Mouse (Mus musculus): ENCODE results near the gene Ate1.

DNA sequence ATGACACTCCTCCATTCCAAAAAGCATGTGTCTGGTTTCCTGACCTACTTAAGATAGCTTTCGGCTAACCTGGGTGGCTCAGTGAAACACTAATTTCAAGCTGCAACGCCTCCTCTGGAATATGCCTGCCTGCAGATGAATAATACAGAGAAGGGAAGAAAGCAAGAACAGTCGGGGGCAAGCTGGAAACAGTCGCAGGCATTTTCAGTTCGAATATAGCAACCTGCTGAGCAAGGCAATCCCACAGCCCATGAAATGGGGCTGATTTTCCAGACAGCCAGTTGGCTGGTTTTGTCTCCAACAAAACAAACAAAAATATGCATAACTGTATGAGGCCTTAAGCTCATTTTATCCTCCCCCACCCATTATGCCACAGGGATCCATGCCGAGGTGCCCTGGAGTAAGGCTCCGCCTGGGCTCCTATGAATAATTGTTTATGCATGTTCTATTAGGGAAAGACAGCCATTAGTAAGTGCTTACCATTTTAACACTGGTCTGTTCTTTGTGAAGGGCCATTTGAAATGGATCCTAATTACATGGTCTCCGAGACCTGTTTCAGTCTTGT is 138.7 kb downstream of the Ate1 start:
- no peak for TF ChIP-seq POLR2A (IDR thresholded peaks at IDR 0.05; ENCODE audit: borderline replicate concordance, extremely low read depth, insufficient read depth, insufficient read length, poor library complexity, severe bottlenecking)
- TF ChIP-seq CTCF (IDR thresholded peaks at IDR 0.05; ENCODE audit: borderline replicate concordance, extremely low read depth, insufficient read depth, insufficient read length): no peak

Data from brain, embryonic 14.5 days (tissue).